Mouse (Mus musculus) heart, postnatal 0 days (tissue): ENCODE data around the gene Large1.

ENCODE experiments used
- CTCF ChIP-seq: IDR thresholded peaks from 2 replicates; pipeline ENCODE4 v1.5.1; 2016; ENCODE audit warnings: antibody characterized with exemption, control low read depth, low read depth
- EP300 ChIP-seq: IDR thresholded peaks from 2 replicates; pipeline ENCODE4 v1.6.1; 2016; ENCODE audit warnings: antibody characterized with exemption, low read depth

- TF ChIP-seq CTCF (no peak), EP300 (no peak)
Measured at GRCm38 (mm10) chr8:73099542-73099941, 253.8 kb downstream of the Large1 start.
